Mouse (Mus musculus) small intestine, adult 2 months (tissue): ENCODE results near the gene Galnt3. TPM values are rescaled to one million over a fixed set of nuclear protein-coding genes. Genes with fewer than 3 reads are reported as not detected.

ENCODE experiments used
- H3K27ac ChIP-seq: fragments of 200-500 bp; 2 replicates; pipeline ENCODE4 v1.5.1; 2012; ENCODE audit warnings: low read depth, low read length, control low read depth, inconsistent platforms; ENCODE audit not compliant: insufficient read depth
- H3K27me3 ChIP-seq: fragments of 200-500 bp; 2 replicates; pipeline ENCODE4 v1.6.1; 2012; ENCODE audit warnings: mild to moderate bottlenecking, moderate library complexity, low read length, inconsistent platforms; ENCODE audit not compliant: control insufficient read depth, insufficient read depth
- H3K36me3 ChIP-seq: fragments of 200-500 bp; 2 replicates; pipeline ENCODE4 v1.6.1; 2012; ENCODE audit warnings: mild to moderate bottlenecking, low read length, control low read depth, inconsistent platforms; ENCODE audit not compliant: control insufficient read depth, insufficient read depth
- H3K4me1 ChIP-seq: fragments of 200-500 bp; 2 replicates; pipeline ENCODE4 v1.6.1; 2012; ENCODE audit warnings: low read length, inconsistent platforms, mixed read lengths; ENCODE audit not compliant: control insufficient read depth, insufficient read depth, insufficient read length
- H3K4me3 ChIP-seq: fragments of 200-500 bp; 2 replicates; pipeline ENCODE4 v1.5.1; 2012; ENCODE audit warnings: low read depth, mild to moderate bottlenecking, control low read depth, inconsistent platforms, low read length, moderate library complexity
- CTCF ChIP-seq: fragments of 200-500 bp; IDR thresholded peaks from 2 replicates; pipeline ENCODE4 v1.5.1; 2012; ENCODE audit warnings: low read depth, mild to moderate bottlenecking, control low read depth, inconsistent platforms, low read length, moderate library complexity, mixed read lengths; ENCODE audit not compliant: insufficient replicate concordance, insufficient read length; ENCODE audit errors: extremely low read depth
- POLR2A ChIP-seq: fragments of 200-500 bp; IDR thresholded peaks from 2 replicates; pipeline ENCODE4 v1.6.1; 2012; ENCODE audit warnings: low read depth, mild to moderate bottlenecking, control low read depth, inconsistent platforms, low read length, moderate library complexity
- WGBS: fragments of 180-500 bp; shearing (Covaris S2); methylation state at CpG from one replicate; pipeline ENCODE4 v1.1.7; 2018; 5-methylcytosine and 5-hydroxymethylcytosine counted together
- polyA plus RNA-seq: library from polyadenylated mRNA; depleted of rRNA; stranded (reverse); fragments of >200 nt; gene quantifications from 2 replicates; pipeline ENCODE4 v1.2.3, GENCODE M21; 2012

Gene Galnt3
- polyA plus RNA-seq, 1 experiment, result 4.4 TPM

- 56% methylated on average over 3 of the region's 3 CpGs for WGBS
- H3K36me3 ChIP-seq, result no peaks in the 10 kb centered on the region
These were observed 25.7 kb upstream of the Galnt3 start for GRCm38 (mm10) chr2:66150531-66150930.

GRCm38 (mm10) chr2:66148654-66149230 lies 23.9 kb upstream of the Galnt3 start:
- 74% methylated on average over 10 of the region's 10 CpGs for WGBS
- no peak overlapping the region for H3K27ac ChIP-seq
- H3K36me3 ChIP-seq, result no peaks in the 10 kb centered on the region
- H3K4me1 ChIP-seq, result peaks cover 4% of the 10 kb centered on the region; the same call in 1 of the 2 replicates
- no peak overlapping the region for H3K4me3 ChIP-seq
- H3K27me3 ChIP-seq, result no peaks in the 10 kb centered on the region
- no peak for TF ChIP-seq CTCF
- TF ChIP-seq POLR2A, result no peak

More at GRCm38 (mm10) chr2:66150531-66150930, 25.7 kb upstream of the Galnt3 start:
- TF ChIP-seq CTCF (no peak), POLR2A (no peak)
- H3K27me3 ChIP-seq, result no peaks in the 10 kb centered on the region
- H3K4me3 ChIP-seq, result no peak overlapping the region
- H3K27ac ChIP-seq, result no peak overlapping the region
- no peaks in the 10 kb centered on the region for H3K4me1 ChIP-seq

- Histone ChIP-seq H3K4me1 (peaks cover 4% of the 10 kb centered on the region; the same call in 1 of the 2 replicates), H3K36me3 (no peaks in the 10 kb centered on the region), H3K27me3 (no peaks in the 10 kb centered on the region), H3K4me3 (no peak overlapping the region), H3K27ac (no peak overlapping the region)
- WGBS, result 38% methylated on average over 4 of the region's 4 CpGs
- TF ChIP-seq CTCF (no peak), POLR2A (no peak)
These were observed 21.7 kb upstream of the Galnt3 start for GRCm38 (mm10) chr2:66146473-66146872.

GRCm38 (mm10) chr2:66144770-66145169 lies 20.0 kb upstream of the Galnt3 start:
- WGBS, result 5% methylated on average over 5 of the region's 5 CpGs
- H3K27ac ChIP-seq, result no peak overlapping the region
- no peak for TF ChIP-seq CTCF
- TF ChIP-seq POLR2A, result no peak

GRCm38 (mm10) chr2:66143284-66143683 lies 18.5 kb upstream of the Galnt3 start:
- H3K36me3 ChIP-seq, result no peaks in the 10 kb centered on the region
- TF ChIP-seq POLR2A (no peak), CTCF (no peak)
- no peak overlapping the region for H3K27ac ChIP-seq
- peaks cover 4% of the 10 kb centered on the region; the same call in 1 of the 2 replicates for H3K4me1 ChIP-seq
- H3K27me3 ChIP-seq, result no peaks in the 10 kb centered on the region
- 90% methylated on average over 4 of the region's 4 CpGs for WGBS
- H3K4me3 ChIP-seq, result no peak overlapping the region

More at GRCm38 (mm10) chr2:66144770-66145169, 20.0 kb upstream of the Galnt3 start:
- Histone ChIP-seq H3K4me3 (no peak overlapping the region), H3K36me3 (no peaks in the 10 kb centered on the region), H3K4me1 (peaks cover 4% of the 10 kb centered on the region; the same call in 1 of the 2 replicates), H3K27me3 (no peaks in the 10 kb centered on the region)

- WGBS, result 74% methylated on average over 2 of the region's 2 CpGs
- H3K27me3 ChIP-seq, result no peaks in the 10 kb centered on the region
- TF ChIP-seq POLR2A (no peak), CTCF (no peak)
- H3K4me1 ChIP-seq, result peaks cover 4% of the 10 kb centered on the region; the same call in 1 of the 2 replicates
- no peak overlapping the region for H3K27ac ChIP-seq
- H3K36me3 ChIP-seq, result no peaks in the 10 kb centered on the region
- H3K4me3 ChIP-seq, result no peak overlapping the region
These were observed 17.9 kb upstream of the Galnt3 start for GRCm38 (mm10) chr2:66142711-66143110.

GRCm38 (mm10) chr2:66142268-66142667 lies 17.5 kb upstream of the Galnt3 start:
- Histone ChIP-seq H3K4me3 (no peak overlapping the region), H3K4me1 (peaks cover 4% of the 10 kb centered on the region; the same call in 1 of the 2 replicates), H3K27me3 (no peaks in the 10 kb centered on the region), H3K36me3 (no peaks in the 10 kb centered on the region), H3K27ac (no peak overlapping the region)
- WGBS, result 93% methylated on average over 2 of the region's 2 CpGs
- TF ChIP-seq POLR2A, result no peak
